Mouse (Mus musculus) MEL (cell line): ENCODE measurements around the gene Setd5. TPM values are rescaled to one million over a fixed set of nuclear protein-coding genes. Genes with fewer than 3 reads are reported as not detected.

Experiments used
- DNase-seq: peaks from one replicate; pipeline ENCODE4 v3.0.0; 2011; ENCODE audit warnings: low read depth, low spot score
- H3K27ac ChIP-seq: 2 replicates; pipeline ENCODE4 v1.5.1; 2012; ENCODE audit warnings: low read depth, mild to moderate bottlenecking, control low read depth, low read length, moderate library complexity; ENCODE audit not compliant: control insufficient read depth
- H3K27me3 ChIP-seq, 2 experiments: fragments of 150-350 bp in 1 of 2; sonication (generic) in 1 of 2; 2 replicates each; pipeline ENCODE4 v1.6.1; 2012; ENCODE audit warnings: low read length in 2 of 2, mild to moderate bottlenecking in 2 of 2, improper control_type of control experiment in 1 of 2, moderate library complexity in 1 of 2; ENCODE audit not compliant: insufficient read depth in 2 of 2, control insufficient read depth in 1 of 2
- H3K36me3 ChIP-seq, 2 experiments: 2 replicates each; pipeline ENCODE4 v1.6.1; 2012 to 2014; ENCODE audit warnings: low read length in 2 of 2, improper control_type of control experiment in 1 of 2, inconsistent platforms in 1 of 2, mild to moderate bottlenecking in 1 of 2; ENCODE audit not compliant: insufficient read depth in 2 of 2, control insufficient read depth in 1 of 2
- H3K4me1 ChIP-seq, 2 experiments: fragments of 150-350 bp in 1 of 2; sonication (generic) in 1 of 2; 2 replicates each; pipeline ENCODE4 v1.6.1; 2012; ENCODE audit warnings: low read length in 2 of 2, improper control_type of control experiment in 1 of 2, mild to moderate bottlenecking in 1 of 2; ENCODE audit not compliant: insufficient read depth in 2 of 2, control insufficient read depth in 1 of 2
- H3K4me3 ChIP-seq, 2 experiments: fragments of 150-350 bp in 1 of 2; sonication (generic) in 1 of 2; 2 replicates each; pipeline ENCODE4 v1.5.1; 2012; ENCODE audit warnings: low read depth in 2 of 2, low read length in 2 of 2, mild to moderate bottlenecking in 2 of 2, moderate library complexity in 2 of 2, control low read depth in 1 of 2, improper control_type of control experiment in 1 of 2; ENCODE audit not compliant: control insufficient read depth in 1 of 2, insufficient read depth in 1 of 2
- H3K79me2 ChIP-seq: 2 replicates; pipeline ENCODE4 v1.6.1; 2012; ENCODE audit warnings: mild to moderate bottlenecking, low read length, moderate library complexity; ENCODE audit not compliant: control insufficient read depth, poor library complexity, insufficient read depth
- H3K9ac ChIP-seq: 2 replicates; pipeline ENCODE4 v1.6.1; 2012; ENCODE audit warnings: low read depth, mild to moderate bottlenecking, control low read depth, low read length, moderate library complexity; ENCODE audit not compliant: control insufficient read depth, poor library complexity, severe bottlenecking
- H3K9me3 ChIP-seq: fragments of 150-350 bp; sonication (generic); replicated peaks from 2 replicates; pipeline ENCODE4 v1.6.1; 2012; ENCODE audit warnings: mild to moderate bottlenecking, low read length, improper control_type of control experiment, moderate library complexity; ENCODE audit not compliant: insufficient read depth
- BHLHE40 ChIP-seq: IDR thresholded peaks from 2 replicates; pipeline ENCODE4 v1.6.1; 2012; ENCODE audit warnings: low read depth, mild to moderate bottlenecking, inconsistent platforms, low read length, improper control_type of control experiment, borderline replicate concordance
- CHD1 ChIP-seq: IDR thresholded peaks from 2 replicates; pipeline ENCODE4 v1.6.1; 2012; ENCODE audit warnings: low read depth, mild to moderate bottlenecking, inconsistent platforms, low read length, improper control_type of control experiment
- CTCF ChIP-seq, 3 experiments: IDR thresholded peaks in 2 of 3; conservative IDR thresholded peaks in 1 of 3; 2 replicates each; pipeline ENCODE4 v1.5.1; 2011 to 2012; ENCODE audit warnings: low read length in 3 of 3, low read depth in 2 of 3, mild to moderate bottlenecking in 2 of 3, improper control_type of control experiment in 1 of 3, inconsistent platforms in 1 of 3, mixed read lengths in 1 of 3, moderate library complexity in 1 of 3; ENCODE audit not compliant: control insufficient read depth in 1 of 3, insufficient read depth in 1 of 3, poor library complexity in 1 of 3, severe bottlenecking in 1 of 3
- EP300 ChIP-seq, 2 experiments: IDR thresholded peaks; 2 replicates each; pipeline ENCODE4 v1.6.1; 2011; ENCODE audit warnings: improper control_type of control experiment in 2 of 2, low read length in 2 of 2, low read depth in 1 of 2, mild to moderate bottlenecking in 1 of 2
- MAX ChIP-seq: IDR thresholded peaks from 2 replicates; pipeline ENCODE4 v1.6.1; 2011; ENCODE audit warnings: low read length, improper control_type of control experiment
- MEF2A ChIP-seq: IDR thresholded peaks from 2 replicates; pipeline ENCODE4 v1.6.1; 2014; ENCODE audit warnings: low read depth, mild to moderate bottlenecking, inconsistent platforms, low read length, improper control_type of control experiment; ENCODE audit not compliant: poor library complexity, insufficient replicate concordance, severe bottlenecking; ENCODE audit errors: extremely low read depth
- MXI1 ChIP-seq: IDR thresholded peaks from 2 replicates; pipeline ENCODE4 v1.6.1; 2011; ENCODE audit warnings: mild to moderate bottlenecking, low read depth, low read length, improper control_type of control experiment
- MYC ChIP-seq: IDR thresholded peaks from 2 replicates; pipeline ENCODE4 v1.6.1; 2011; ENCODE audit warnings: low read depth, mild to moderate bottlenecking, low read length, improper control_type of control experiment, moderate library complexity
- NELFE ChIP-seq: IDR thresholded peaks from 2 replicates; pipeline ENCODE4 v1.6.1; 2011; ENCODE audit warnings: low read depth, low read length, improper control_type of control experiment
- NRF1 ChIP-seq: IDR thresholded peaks from 2 replicates; pipeline ENCODE4 v1.6.1; 2014; ENCODE audit warnings: low read depth, mild to moderate bottlenecking, inconsistent platforms, low read length, improper control_type of control experiment, moderate library complexity; ENCODE audit not compliant: poor library complexity, insufficient read depth, severe bottlenecking
- RAD21 ChIP-seq: IDR thresholded peaks from 2 replicates; pipeline ENCODE4 v1.6.1; 2011; ENCODE audit warnings: mild to moderate bottlenecking, low read depth, low read length, improper control_type of control experiment
- SMC3 ChIP-seq: IDR thresholded peaks from 2 replicates; pipeline ENCODE4 v1.6.1; 2011; ENCODE audit warnings: low read depth, low read length, improper control_type of control experiment
- TAL1 ChIP-seq: IDR thresholded peaks from 2 replicates; pipeline ENCODE4 v1.6.1; 2012; ENCODE audit warnings: mild to moderate bottlenecking, inconsistent platforms, low read length, moderate library complexity, mixed read lengths
- TCF12 ChIP-seq: IDR thresholded peaks from 2 replicates; pipeline ENCODE4 v1.6.1; 2014; ENCODE audit warnings: low read depth, mild to moderate bottlenecking, inconsistent platforms, low read length, improper control_type of control experiment, moderate library complexity
- USF2 ChIP-seq, 2 experiments: IDR thresholded peaks; 2 replicates each; pipeline ENCODE4 v1.6.1; 2011 to 2012; ENCODE audit warnings: improper control_type of control experiment in 2 of 2, low read length in 2 of 2, borderline replicate concordance in 1 of 2, inconsistent platforms in 1 of 2, low read depth in 1 of 2, mild to moderate bottlenecking in 1 of 2; ENCODE audit not compliant: insufficient read depth in 1 of 2
- ZC3H11A ChIP-seq: IDR thresholded peaks from 2 replicates; pipeline ENCODE4 v1.6.1; 2012; ENCODE audit warnings: low read depth, mild to moderate bottlenecking, inconsistent platforms, low read length, improper control_type of control experiment
- ZMIZ1 ChIP-seq: IDR thresholded peaks from 2 replicates; pipeline ENCODE4 v1.6.1; 2012; ENCODE audit warnings: low read depth, mild to moderate bottlenecking, inconsistent platforms, low read length, improper control_type of control experiment, moderate library complexity
- ZNF384 ChIP-seq: IDR thresholded peaks from 2 replicates; pipeline ENCODE4 v1.6.1; 2012; ENCODE audit warnings: low read depth, mild to moderate bottlenecking, inconsistent platforms, low read length, improper control_type of control experiment
- polyA plus RNA-seq, 2 experiments: library from polyadenylated mRNA; stranded (reverse) in 1 of 2; unstranded in 1 of 2; fragments of >175 nt in 1 of 2; fragments of >200 nt in 1 of 2; gene quantifications; 2 replicates each; pipeline versions ENCODE4 v1.2.1 to v1.2.4; 2012; ENCODE audit warnings: low replicate concordance in 2 of 2, low read depth in 1 of 2; ENCODE audit not compliant: insufficient read length in 2 of 2, insufficient read depth in 1 of 2, missing spikeins in 1 of 2
- total RNA-seq: library from RNA; depleted of rRNA; stranded (reverse); fragments of 300-350 nt; gene quantifications from 2 replicates; pipeline ENCODE4 v1.2.3, GENCODE M21; 2012

Gene Setd5
- total and polyA plus RNA-seq, 3 experiments = 43.5 to 185 (median 80.2) TPM

GRCm38 (mm10) chr6:113103765-113104164 lies 26.6 kb downstream of the Setd5 start:
- Histone ChIP-seq H3K4me3 (no peak overlapping the region), H3K4me1 (peaks cover 5 to 28% of the 10 kb centered on the region in 2 experiments), H3K9me3 (no peaks in the 10 kb centered on the region), H3K9ac (no peak overlapping the region), H3K79me2 (peaks cover 20% of the 10 kb centered on the region), H3K27ac (no peak overlapping the region), H3K36me3 (peaks cover 27 to 44% of the 10 kb centered on the region in 2 experiments), H3K27me3 (no peaks in the 10 kb centered on the region)
- TF ChIP-seq TAL1 (no peak), ZNF384 (peak; percentile 91), SMC3 (peak; percentile 60), ZC3H11A (peak; percentile 42), CTCF (IDR thresholded peaks at IDR 0.05 in 2 of 3, conservative IDR thresholded peaks at IDR 0.05 in 1 of 3; ENCODE audit: control insufficient read depth in 1 of 3, insufficient read depth in 1 of 3, low read depth in 2 of 3, low read length in 3 of 3, poor library complexity in 1 of 3, severe bottlenecking in 1 of 3) (peak; percentile 34 to 53 (median 45); a peak in 5 of 6 replicates), MEF2A (no peak), RAD21 (peak; percentile 52)
- peak; percentile 77 for DNase-seq

- no peak for DNase-seq
- H3K4me1 ChIP-seq = no peaks in the 10 kb centered on the region
- H3K27ac ChIP-seq = no peak overlapping the region
- no peak overlapping the region for H3K4me3 ChIP-seq
- peaks cover 5% of the 10 kb centered on the region for H3K79me2 ChIP-seq
- no peak for TF ChIP-seq EP300 (IDR thresholded peaks at IDR 0.05; ENCODE audit: low read depth in 1 of 2, low read length in 2 of 2)
- no peak for TF ChIP-seq CTCF (IDR thresholded peaks at IDR 0.05 in 2 of 3, conservative IDR thresholded peaks at IDR 0.05 in 1 of 3; ENCODE audit: control insufficient read depth in 1 of 3, insufficient read depth in 1 of 3, low read depth in 2 of 3, low read length in 3 of 3, poor library complexity in 1 of 3, severe bottlenecking in 1 of 3)
- no peak for TF ChIP-seq TCF12
- no peak for TF ChIP-seq CHD1
- TF ChIP-seq MYC = no peak
- TF ChIP-seq BHLHE40 = no peak
- no peak for TF ChIP-seq MAX
- peaks cover 2 to 72% of the 10 kb centered on the region in 2 experiments for H3K36me3 ChIP-seq
- no peaks in the 10 kb centered on the region for H3K27me3 ChIP-seq
- no peaks in the 10 kb centered on the region for H3K9me3 ChIP-seq
- no peak overlapping the region for H3K9ac ChIP-seq
Measured at GRCm38 (mm10) chr6:113109378-113109777, 32.2 kb downstream of the Setd5 start.

- Histone ChIP-seq H3K79me2 (peaks cover 2% of the 10 kb centered on the region; the same call in 1 of the 2 replicates), H3K27ac (no peak overlapping the region), H3K4me1 (no peaks in the 10 kb centered on the region), H3K36me3 (peaks cover 2 to 70% of the 10 kb centered on the region in 2 experiments), H3K27me3 (no peaks in the 10 kb centered on the region), H3K9ac (no peak overlapping the region), H3K9me3 (no peaks in the 10 kb centered on the region), H3K4me3 (no peak overlapping the region)
- DNase-seq = no peak
- no peak for TF ChIP-seq MXI1
- TF ChIP-seq ZNF384 = no peak
- TF ChIP-seq ZC3H11A = no peak
- TF ChIP-seq ZMIZ1 = no peak
- TF ChIP-seq MYC = no peak
- TF ChIP-seq NRF1 = no peak
- no peak for TF ChIP-seq USF2 (IDR thresholded peaks at IDR 0.05; ENCODE audit: borderline replicate concordance in 1 of 2, insufficient read depth in 1 of 2, low read depth in 1 of 2, low read length in 2 of 2)
- no peak for TF ChIP-seq NELFE
Measured at GRCm38 (mm10) chr6:113109956-113110355, 32.8 kb downstream of the Setd5 start.
